Comparison of ENCODE assay signal across 8 mouse cellular contexts in the genomic region with DNA sequence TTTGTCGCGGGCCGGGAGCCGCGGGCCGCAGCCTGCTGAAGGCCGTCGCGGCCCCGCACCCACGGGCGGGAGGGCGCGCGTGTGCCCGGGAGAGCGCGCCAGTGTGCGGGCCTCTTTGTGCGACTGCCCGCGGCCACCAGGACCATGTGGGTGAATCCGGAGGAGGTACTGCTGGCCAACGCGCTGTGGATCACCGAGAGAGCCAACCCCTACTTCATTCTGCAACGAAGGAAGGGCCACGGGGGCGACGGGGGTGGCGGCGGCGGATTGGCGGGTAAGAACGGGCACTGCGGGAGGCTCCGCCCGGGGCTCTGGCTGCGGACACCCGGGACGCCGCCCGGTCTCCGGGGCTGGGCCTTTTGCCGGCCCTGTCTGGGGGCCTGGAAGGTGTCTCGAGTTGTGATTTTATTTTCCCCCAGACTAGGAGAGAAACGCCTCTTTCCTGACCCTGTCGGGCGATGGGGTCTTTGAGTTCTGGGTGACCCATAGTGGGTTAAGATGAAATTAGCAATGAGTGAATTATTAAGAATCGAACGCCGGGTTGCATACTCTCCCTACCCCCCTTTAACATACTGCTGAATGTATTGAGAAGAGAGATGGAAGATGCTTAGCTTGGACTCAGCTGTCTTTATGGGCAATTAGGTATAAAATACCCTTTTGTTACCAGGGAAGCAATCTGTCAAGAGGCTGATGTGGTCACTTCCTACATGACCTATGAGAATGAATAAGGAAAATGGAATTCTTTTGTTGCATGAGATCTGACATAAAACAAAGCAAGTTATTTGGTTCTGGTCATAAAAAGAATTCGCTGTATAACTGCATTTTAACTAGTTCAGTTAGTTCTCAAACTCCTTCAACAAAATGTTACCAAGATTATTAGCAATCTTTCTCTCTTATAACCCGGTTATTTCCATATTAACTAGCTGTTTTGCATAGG. TPM values are rescaled to one million over a fixed set of nuclear protein-coding genes. Genes with fewer than 3 reads are reported as not detected.
DNase-seq lines count a peak whose midpoint lies in the region; ATAC-seq and TF ChIP-seq lines count a peak whose summit lies in the region.

A gene (minus strand): TSS at position 240 of the 937 bp plus-strand sequence.

- H3K4me3 ChIP-seq in cortical plate, adult 2 months (ENCODE audit: insufficient read depth, low read length) = peak within 1 kb of the TSS; percentile 62
- H3K4me3 ChIP-seq in hindbrain, postnatal 0 days (ENCODE audit: low read length) = peak within 1 kb of the TSS; percentile 64

- intact Hi-C loops in gastrocnemius, postnatal 36 days (cut with DNase I) = no loop called here

- peak within 1 kb of the TSS; percentile 60 for H3K4me2 ChIP-seq in hindbrain, postnatal 0 days (ENCODE audit: low read depth, low read length)

- peak within 1 kb of the TSS; percentile 96 for H3K27ac ChIP-seq in cortical plate, adult 2 months (ENCODE audit: insufficient read depth, low read length)
- H3K27ac ChIP-seq in hindbrain, postnatal 0 days = peak within 1 kb of the TSS; percentile 87

- no peaks in the 10 kb centered on the region for H3K9me3 ChIP-seq in hindbrain, postnatal 0 days (ENCODE audit: low read length)

- peak within 1 kb of the TSS; percentile 86 for H3K9ac ChIP-seq in hindbrain, postnatal 0 days (replicated peaks; ENCODE audit: low read length)

- 2% methylated on average over 44 of the region's 54 CpGs for WGBS in hindbrain, postnatal 0 days

- H3K4me1 ChIP-seq in cortical plate, adult 2 months (ENCODE audit: control insufficient read depth, insufficient read depth, low read length) = peaks cover 4% of the 10 kb centered on the region; the same call in 1 of the 2 replicates
- H3K4me1 ChIP-seq in hindbrain, postnatal 0 days (ENCODE audit: insufficient read depth, low read length) = peaks cover 9% of the 10 kb centered on the region

- H3K36me3 ChIP-seq in hindbrain, postnatal 0 days (ENCODE audit: insufficient read depth, low read length) = no peaks in the 10 kb centered on the region

- TF ChIP-seq POLR2A in cortical plate, adult 2 months (IDR thresholded peaks at IDR 0.05; ENCODE audit: extremely low read depth, insufficient read depth, low read length) = peak; percentile 30; the same call in 1 of the 2 replicates

- no peak for TF ChIP-seq CTCF in cortical plate, adult 2 months (IDR thresholded peaks at IDR 0.05; ENCODE audit: extremely low read depth, insufficient read depth, low read length)
- TF ChIP-seq CTCF in hindbrain, postnatal 0 days (IDR thresholded peaks at IDR 0.05; ENCODE audit: low read depth) = no peak

- DNase-seq in adrenal gland, postnatal 4 days (ENCODE audit: low spot score in 2 of 2) = peak; percentile 28 to 36
- DNase-seq in gastrocnemius, postnatal 36 days = peak; percentile 13 to 27
- DNase-seq in hindbrain, postnatal 0 days (ENCODE audit: low spot score) = peak; percentile 65
- DNase-seq in left cerebral cortex, adult 8-10 months (ENCODE audit: low spot score in 2 of 2) = peak; percentile 32 to 50
- DNase-seq in lung, postnatal 25 days (ENCODE audit: low spot score) = peak; percentile 28
- peak; percentile 76 for DNase-seq in retina, postnatal 1 day
- no peak for DNase-seq in yolk sac, embryonic 10.5 days (ENCODE audit: low spot score)

- ATAC-seq in hindbrain, postnatal 0 days = peak; percentile 80

- H3K27me3 ChIP-seq in hindbrain, postnatal 0 days (ENCODE audit: insufficient read depth, low read length) = no peaks in the 10 kb centered on the region

RNA-seq across cellular contexts. Expression of the gene that starts here (rescaled TPM):
- total RNA-seq in adrenal gland, postnatal 4 days (2021) = under 1 TPM; 0.68 to 0.92 TPM
- polyA plus RNA-seq in cortical plate, adult 2 months (2012; rRNA removed) = 2.9 and 3.4 TPM in 2 replicates
- total RNA-seq in gastrocnemius, postnatal 36 days (2021) = not detected
- 1.2 and 4.2 TPM in 2 replicates for total RNA-seq in hindbrain, postnatal 0 days (2014; rRNA removed)
- 10.0 and 11.6 TPM in 2 replicates for polyA plus RNA-seq in hindbrain, postnatal 0 days (2015; fragmentation: Nextera tagmentation; extraction: Ambion mirVana)
- 1 to 10 TPM in 3 of 4 experiments, under 1 TPM in 1; 0.57 to 2.9 (median 1.5) TPM for total RNA-seq in left cerebral cortex, adult 8-10 months (2022)

Comparison
In these comparisons a context has a peak if more than half of its experiments do, and no peak if none do; other contexts are left out.
1. Peak in DNase-seq in adrenal gland, postnatal 4 days; RNA of the gene not detected or under 1 TPM.
2. Peak in DNase-seq in gastrocnemius, postnatal 36 days; RNA of the gene not detected or under 1 TPM.